Mouse (Mus musculus): Measurements from ENCODE around the gene Atp4a. TPM values are rescaled to one million over a fixed set of nuclear protein-coding genes. Genes with fewer than 3 reads are reported as not detected.

Atp4a gene
- polyA plus RNA-seq, 1 experiment, result 3.8 TPM

DNA sequence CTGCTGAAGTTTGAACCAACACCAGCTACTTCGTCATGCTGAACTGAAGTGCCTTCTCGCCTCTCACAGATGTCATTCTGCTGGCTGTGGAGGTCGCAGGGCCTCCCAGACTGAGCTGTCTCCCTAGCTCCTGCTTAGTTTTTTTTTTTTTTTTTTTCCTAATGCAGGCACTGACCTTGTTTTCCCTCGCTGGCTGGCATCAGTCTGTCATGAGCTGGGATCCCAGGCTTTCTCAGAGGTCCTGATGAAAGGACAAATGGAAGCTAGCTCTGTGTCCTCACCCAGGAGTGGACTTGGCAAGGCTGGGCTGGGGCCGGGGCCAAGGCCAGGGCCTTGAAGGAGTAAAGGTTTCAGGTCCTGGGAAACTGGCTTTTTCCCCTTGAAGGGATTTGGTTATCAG, 30.1 kb upstream of the Atp4a start:
- Histone ChIP-seq H3K27ac (ENCODE audit: control insufficient read depth, insufficient read depth, low read length) (no peak overlapping the region), H3K36me3 (ENCODE audit: control insufficient read depth, insufficient read depth, low read length) (no peaks in the 10 kb centered on the region), H3K4me3 (ENCODE audit: control insufficient read depth, insufficient read depth, low read length) (no peak overlapping the region), H3K4me1 (replicated peaks; ENCODE audit: control insufficient read depth, insufficient read depth, low read length) (no peaks in the 10 kb centered on the region), H3K27me3 (ENCODE audit: control insufficient read depth, insufficient read depth, low read length) (no peaks in the 10 kb centered on the region)
- DNase-seq, result no peak
- WGBS, result 92% methylated on average over 5 of the region's 5 CpGs
- no peak for TF ChIP-seq CTCF (IDR thresholded peaks at IDR 0.05; ENCODE audit: borderline replicate concordance, control insufficient read depth, extremely low read depth, insufficient read depth, low read length, poor library complexity)
- no peak for TF ChIP-seq POLR2A (IDR thresholded peaks at IDR 0.05; ENCODE audit: control insufficient read depth, extremely low read depth, insufficient read depth, low read length, poor library complexity)

DNA sequence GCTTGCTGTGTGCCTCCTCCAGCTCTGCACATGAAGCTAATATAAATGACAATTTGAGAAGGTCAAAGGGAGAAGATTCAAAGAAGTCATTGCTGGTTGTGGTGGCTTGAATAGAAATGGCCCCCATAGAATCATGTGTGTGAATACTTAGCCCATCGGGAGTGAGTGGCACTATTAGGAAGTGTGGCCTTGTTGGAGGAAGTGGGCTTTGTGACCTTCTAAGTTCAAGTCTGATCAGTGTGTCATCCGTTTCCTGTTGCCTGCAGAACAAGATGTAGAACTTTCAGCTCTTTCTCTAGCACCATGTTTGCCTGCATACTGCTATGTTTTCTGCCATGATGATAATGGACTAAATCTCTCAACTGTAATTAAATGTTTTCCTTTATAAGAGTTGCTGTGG, 28.6 kb upstream of the Atp4a start:
- Histone ChIP-seq H3K27me3 (ENCODE audit: control insufficient read depth, insufficient read depth, low read length) (no peaks in the 10 kb centered on the region), H3K36me3 (ENCODE audit: control insufficient read depth, insufficient read depth, low read length) (no peaks in the 10 kb centered on the region), H3K4me3 (ENCODE audit: control insufficient read depth, insufficient read depth, low read length) (no peak overlapping the region), H3K27ac (ENCODE audit: control insufficient read depth, insufficient read depth, low read length) (no peak overlapping the region), H3K4me1 (replicated peaks; ENCODE audit: control insufficient read depth, insufficient read depth, low read length) (peaks cover 4% of the 10 kb centered on the region; the same call in 1 of the 2 replicates)
- TF ChIP-seq POLR2A (IDR thresholded peaks at IDR 0.05; ENCODE audit: control insufficient read depth, extremely low read depth, insufficient read depth, low read length, poor library complexity) (no peak), CTCF (IDR thresholded peaks at IDR 0.05; ENCODE audit: borderline replicate concordance, control insufficient read depth, extremely low read depth, insufficient read depth, low read length, poor library complexity) (no peak)
- WGBS, result 48% methylated on average over 2 of the region's 2 CpGs
- no peak for DNase-seq

DNA sequence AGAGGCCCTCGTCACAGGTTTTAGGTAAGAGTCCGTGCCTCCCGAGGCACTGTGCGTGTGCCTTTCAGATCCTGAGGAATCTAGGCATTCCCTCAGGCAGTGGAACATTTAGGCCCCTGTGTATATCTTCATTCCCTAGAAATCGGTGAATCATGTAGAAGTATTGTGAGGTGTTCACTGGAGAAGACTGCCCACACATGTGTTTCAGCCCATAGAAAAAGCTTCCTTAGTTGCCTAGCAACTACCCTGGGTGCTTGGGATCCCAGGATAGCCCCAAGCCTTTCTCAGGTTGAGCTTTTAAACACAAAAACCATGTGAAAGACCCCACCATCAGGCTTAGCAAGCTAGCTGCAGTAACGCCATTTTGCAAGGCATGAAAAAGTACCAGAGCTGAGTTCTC, 23.7 kb upstream of the Atp4a start:
- TF ChIP-seq POLR2A (IDR thresholded peaks at IDR 0.05; ENCODE audit: control insufficient read depth, extremely low read depth, insufficient read depth, low read length, poor library complexity) (no peak), CTCF (IDR thresholded peaks at IDR 0.05; ENCODE audit: borderline replicate concordance, control insufficient read depth, extremely low read depth, insufficient read depth, low read length, poor library complexity) (no peak)
- peaks cover 4% of the 10 kb centered on the region; the same call in 1 of the 2 replicates for H3K4me1 ChIP-seq (replicated peaks; ENCODE audit: control insufficient read depth, insufficient read depth, low read length)
- H3K27ac ChIP-seq (ENCODE audit: control insufficient read depth, insufficient read depth, low read length), result no peak overlapping the region
- no peaks in the 10 kb centered on the region for H3K27me3 ChIP-seq (ENCODE audit: control insufficient read depth, insufficient read depth, low read length)
- DNase-seq, result no peak
- no peaks in the 10 kb centered on the region for H3K36me3 ChIP-seq (ENCODE audit: control insufficient read depth, insufficient read depth, low read length)
- 89% methylated on average over 6 of the region's 6 CpGs for WGBS
- H3K4me3 ChIP-seq (ENCODE audit: control insufficient read depth, insufficient read depth, low read length), result no peak overlapping the region

DNA sequence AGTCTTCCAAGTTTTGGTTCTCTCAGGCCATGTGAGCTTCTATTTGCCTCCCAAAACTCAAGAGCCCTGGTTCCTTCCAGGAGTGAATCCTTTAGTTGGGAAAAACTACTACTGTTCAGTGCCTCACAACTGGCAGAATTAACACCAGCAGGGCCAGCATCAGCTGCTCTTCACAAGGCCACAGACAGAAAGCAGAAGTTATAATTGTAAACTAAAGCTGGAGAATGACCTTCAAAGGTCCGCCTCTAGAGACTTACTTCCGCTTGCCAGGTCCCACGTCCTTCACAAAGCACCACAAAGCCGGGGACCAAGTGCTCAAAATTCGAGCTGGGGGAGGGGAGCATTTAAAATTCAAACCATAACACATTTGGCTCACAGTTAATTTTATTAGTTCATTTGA, 13.9 kb upstream of the Atp4a start:
- H3K36me3 ChIP-seq (ENCODE audit: control insufficient read depth, insufficient read depth, low read length), result no peaks in the 10 kb centered on the region
- no peaks in the 10 kb centered on the region for H3K27me3 ChIP-seq (ENCODE audit: control insufficient read depth, insufficient read depth, low read length)
- no peak overlapping the region for H3K4me3 ChIP-seq (ENCODE audit: control insufficient read depth, insufficient read depth, low read length)
- H3K4me1 ChIP-seq (replicated peaks; ENCODE audit: control insufficient read depth, insufficient read depth, low read length), result no peaks in the 10 kb centered on the region
- TF ChIP-seq CTCF (IDR thresholded peaks at IDR 0.05; ENCODE audit: borderline replicate concordance, control insufficient read depth, extremely low read depth, insufficient read depth, low read length, poor library complexity) (no peak), POLR2A (IDR thresholded peaks at IDR 0.05; ENCODE audit: control insufficient read depth, extremely low read depth, insufficient read depth, low read length, poor library complexity) (no peak)
- no peak overlapping the region for H3K27ac ChIP-seq (ENCODE audit: control insufficient read depth, insufficient read depth, low read length)
- DNase-seq, result no peak
- WGBS, result 16% methylated on average over 5 of the region's 5 CpGs

DNA sequence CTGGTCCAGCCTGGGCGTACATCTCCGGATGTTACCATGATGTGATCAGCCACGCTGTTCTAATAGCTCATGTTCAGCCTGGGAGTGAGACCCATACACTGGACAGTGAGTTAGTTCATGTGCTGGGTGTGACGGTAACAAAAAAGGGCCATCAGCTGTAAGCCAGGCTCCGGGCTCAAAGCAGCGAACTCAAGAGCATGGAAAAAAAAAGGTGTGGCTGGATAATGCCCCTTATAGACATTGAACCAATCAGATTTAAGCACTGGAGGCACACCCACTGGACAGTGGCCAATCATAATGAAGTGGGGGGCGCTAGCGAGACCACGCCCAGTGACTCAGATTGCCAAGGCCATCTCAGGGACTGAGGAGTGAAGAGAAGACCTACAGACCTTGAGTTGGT, 13.4 kb upstream of the Atp4a start, which contains the start of gene 2200002J24Rik:
Gene 2200002J24Rik (plus strand): TSS at position 338 of the 400 bp plus-strand sequence.
- DNase-seq, result no peak
- Histone ChIP-seq H3K27ac (ENCODE audit: control insufficient read depth, insufficient read depth, low read length) (no peak within 1 kb of the TSS), H3K27me3 (ENCODE audit: control insufficient read depth, insufficient read depth, low read length) (no peaks in the 10 kb centered on the region), H3K4me1 (replicated peaks; ENCODE audit: control insufficient read depth, insufficient read depth, low read length) (no peaks in the 10 kb centered on the region), H3K4me3 (ENCODE audit: control insufficient read depth, insufficient read depth, low read length) (no peak within 1 kb of the TSS), H3K36me3 (ENCODE audit: control insufficient read depth, insufficient read depth, low read length) (no peaks in the 10 kb centered on the region)
- WGBS, result 74% methylated on average over 9 of the region's 9 CpGs
- no peak for TF ChIP-seq CTCF (IDR thresholded peaks at IDR 0.05; ENCODE audit: borderline replicate concordance, control insufficient read depth, extremely low read depth, insufficient read depth, low read length, poor library complexity)
- no peak for TF ChIP-seq POLR2A (IDR thresholded peaks at IDR 0.05; ENCODE audit: control insufficient read depth, extremely low read depth, insufficient read depth, low read length, poor library complexity)

DNA sequence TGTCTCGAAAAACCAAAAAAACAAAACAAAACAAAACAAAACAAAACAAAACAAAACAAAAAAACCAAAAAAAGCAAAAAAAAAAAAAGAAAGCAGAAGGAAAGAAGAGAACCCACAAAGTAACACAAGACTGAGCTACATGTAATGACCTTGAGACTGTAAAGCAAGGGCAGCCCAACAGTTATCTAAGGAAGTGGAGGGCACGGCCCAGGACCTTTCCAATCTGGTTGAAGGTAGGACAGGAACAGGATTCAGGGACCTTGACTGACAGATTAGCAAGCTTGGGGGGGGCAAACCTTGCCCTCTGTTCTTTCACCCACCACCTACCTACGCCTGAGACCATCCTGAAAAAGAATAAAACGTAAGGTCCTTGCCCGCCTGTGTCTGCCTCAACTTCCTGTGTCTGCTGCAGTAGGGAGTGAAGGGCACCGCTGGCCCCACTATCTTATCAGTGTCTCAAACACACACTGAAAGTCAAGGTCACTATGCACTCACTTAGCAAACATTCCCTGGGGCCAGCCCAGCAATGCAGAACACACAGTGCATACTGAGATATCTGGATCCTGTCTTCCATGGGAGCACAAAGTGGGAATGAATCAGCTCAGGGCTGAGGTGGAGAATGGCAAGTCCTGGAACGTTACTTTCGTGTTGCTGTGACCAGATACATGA, 5.7 kb upstream of the Atp4a start:
- Histone ChIP-seq H3K36me3 (ENCODE audit: control insufficient read depth, insufficient read depth, low read length) (no peaks in the 10 kb centered on the region), H3K27ac (ENCODE audit: control insufficient read depth, insufficient read depth, low read length) (no peak overlapping the region), H3K4me3 (ENCODE audit: control insufficient read depth, insufficient read depth, low read length) (no peak overlapping the region), H3K4me1 (replicated peaks; ENCODE audit: control insufficient read depth, insufficient read depth, low read length) (no peaks in the 10 kb centered on the region), H3K27me3 (ENCODE audit: control insufficient read depth, insufficient read depth, low read length) (no peaks in the 10 kb centered on the region)
- 89% methylated on average over 8 of the region's 8 CpGs for WGBS
- no peak for TF ChIP-seq CTCF (IDR thresholded peaks at IDR 0.05; ENCODE audit: borderline replicate concordance, control insufficient read depth, extremely low read depth, insufficient read depth, low read length, poor library complexity)
- TF ChIP-seq POLR2A (IDR thresholded peaks at IDR 0.05; ENCODE audit: control insufficient read depth, extremely low read depth, insufficient read depth, low read length, poor library complexity), result no peak
- DNase-seq, result no peak
